Mouse (Mus musculus) frontal cortex, adult (tissue): ENCODE results near the gene Mmp27.

Experiments used
- ATAC-seq: cut with Nextera tagmentation; 2 replicates; pipeline ENCODE4 v1.9.2; 2017; ENCODE audit warnings: mild to moderate bottlenecking, moderate library complexity, mixed read lengths; ENCODE audit not compliant: low TSS enrichment

Mmp27 gene

DNA sequence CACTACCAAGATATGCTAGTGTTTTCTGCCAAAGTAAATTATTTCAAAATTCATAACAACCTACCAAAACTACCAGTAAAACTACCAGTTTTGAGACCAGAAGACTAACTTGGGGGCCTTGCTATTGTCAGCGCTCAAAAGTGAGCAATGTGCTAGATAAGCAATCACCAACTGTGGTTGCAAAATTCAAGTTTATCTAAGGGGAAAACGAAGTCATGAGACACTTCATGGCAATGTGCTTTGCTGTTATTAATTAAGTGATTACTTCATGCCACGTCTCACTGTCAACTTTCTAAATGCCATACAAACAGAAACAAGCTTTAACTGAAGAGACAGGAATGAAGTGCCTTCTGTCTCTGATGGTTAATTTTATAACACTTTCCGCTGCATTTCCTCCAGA, at the start of gene Mmp27:
Gene Mmp27, plus strand, starts transcription at position 235 of the 400 bp plus-strand sequence.
- ATAC-seq, result no peak

DNA sequence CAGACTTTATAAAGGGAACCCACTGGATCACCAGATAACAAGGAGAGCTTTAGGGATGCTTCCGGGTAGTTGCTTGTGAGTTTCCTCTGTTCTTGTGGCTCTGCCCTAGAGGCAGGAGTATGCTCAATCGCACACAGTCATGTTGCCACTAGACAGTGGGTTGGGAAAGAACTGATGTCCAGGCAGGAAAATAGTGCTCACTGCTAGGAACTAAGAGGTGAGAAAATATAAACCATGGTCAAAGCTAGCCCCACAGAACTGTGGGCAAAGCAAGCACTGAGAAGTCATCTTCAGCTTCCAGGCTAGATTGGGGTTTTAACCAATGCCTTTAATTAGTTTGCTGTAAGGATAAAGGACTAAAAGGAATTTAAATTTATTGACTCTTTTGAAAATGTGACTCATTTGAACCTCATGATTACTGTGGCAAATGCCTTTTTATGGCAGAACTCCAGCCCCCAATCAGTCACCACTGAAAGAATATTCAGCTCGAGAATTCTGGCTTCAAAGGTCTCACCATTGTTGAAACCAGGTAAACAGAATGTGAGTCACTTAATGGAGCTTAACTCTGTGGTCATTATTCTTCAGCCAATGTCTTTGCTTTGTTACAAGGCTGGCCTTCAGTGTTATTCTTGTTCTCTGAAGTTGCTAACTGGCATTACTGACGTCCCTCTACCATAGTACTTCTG, 44.8 kb upstream of the Mmp27 start:
- ATAC-seq, result no peak

DNA sequence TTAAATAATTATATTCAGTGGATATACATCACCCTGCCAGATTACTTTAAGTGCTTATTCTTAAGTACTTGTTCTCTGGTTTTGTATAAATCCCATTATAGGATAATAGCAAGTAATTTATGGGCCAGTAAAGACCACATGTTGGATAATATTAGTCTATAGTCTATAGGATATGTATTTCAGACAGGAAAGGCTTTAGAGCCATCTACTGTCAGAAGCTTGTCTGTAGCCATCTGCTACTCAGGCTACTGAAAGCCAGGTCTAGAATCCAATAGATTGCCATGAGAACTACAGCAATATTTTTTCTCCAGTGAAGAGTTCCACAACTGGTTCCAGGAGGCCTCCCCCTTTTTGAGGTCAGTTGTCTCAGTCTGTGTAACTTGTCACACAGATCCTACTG, 28.4 kb upstream of the Mmp27 start:
- no peak for ATAC-seq

DNA sequence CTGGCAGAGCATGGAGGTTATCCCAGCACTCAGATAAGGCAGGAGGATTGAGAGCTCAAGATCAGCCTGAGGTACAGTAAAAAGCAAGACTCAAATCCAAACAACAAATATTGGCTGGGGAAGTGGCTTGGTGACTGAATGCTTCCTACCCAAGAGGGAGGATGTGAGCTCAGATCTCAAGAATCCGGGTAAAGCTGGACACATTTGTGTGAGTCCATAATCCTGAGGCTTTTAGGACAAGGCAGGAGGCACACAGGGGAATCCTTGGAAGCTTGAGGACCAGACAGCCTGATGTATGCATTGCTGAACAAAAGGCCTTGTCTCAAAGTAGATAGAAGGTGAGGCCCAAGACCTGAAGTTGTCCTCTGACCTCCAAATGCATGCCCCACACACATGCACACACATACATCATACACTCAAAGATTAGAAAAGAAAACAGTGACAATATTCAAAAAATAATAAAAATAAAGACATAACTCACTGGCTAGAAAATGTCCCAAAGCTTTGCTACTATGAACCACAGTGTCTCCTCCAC, 26.2 kb upstream of the Mmp27 start:
- ATAC-seq, result no peak

DNA sequence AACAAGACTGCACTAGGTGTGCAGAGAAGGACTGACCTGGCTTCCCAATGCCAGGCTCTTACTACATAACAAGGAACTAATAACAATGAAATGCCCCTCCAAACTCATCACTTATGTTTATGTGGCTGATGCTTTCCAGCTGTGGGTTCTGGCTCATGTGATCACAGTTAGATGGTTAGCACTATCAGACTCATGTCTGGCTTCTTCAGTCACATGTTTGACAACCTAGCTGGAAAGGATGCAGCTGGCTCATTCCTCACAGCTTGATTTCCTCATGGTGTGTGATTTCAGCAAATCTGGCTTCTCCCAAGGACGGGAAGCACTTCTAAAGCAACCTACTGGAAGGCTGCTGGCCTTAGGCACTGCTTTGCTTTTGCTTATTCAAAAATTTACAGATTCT, 25.7 kb upstream of the Mmp27 start:
- ATAC-seq, result no peak

DNA sequence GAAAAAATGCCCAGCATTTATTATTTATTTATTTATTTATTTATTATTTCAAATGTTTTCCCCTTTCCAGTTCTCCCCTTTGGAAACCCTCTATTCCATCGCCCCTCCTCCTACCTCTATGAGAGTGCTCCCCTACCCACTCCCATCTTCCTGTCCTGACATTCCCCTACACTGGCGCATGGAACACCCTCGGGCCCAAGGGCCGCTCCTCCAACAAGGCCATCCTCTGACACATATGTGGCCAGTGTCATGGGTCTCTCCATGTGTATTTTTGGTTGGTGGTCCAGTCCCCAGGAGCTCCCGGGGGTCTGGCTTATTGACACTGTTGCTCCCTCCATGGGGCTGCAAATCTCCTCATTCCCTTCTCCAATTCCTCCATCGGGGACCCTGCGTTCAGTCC, 25.3 kb upstream of the Mmp27 start:
- ATAC-seq, result no peak

DNA sequence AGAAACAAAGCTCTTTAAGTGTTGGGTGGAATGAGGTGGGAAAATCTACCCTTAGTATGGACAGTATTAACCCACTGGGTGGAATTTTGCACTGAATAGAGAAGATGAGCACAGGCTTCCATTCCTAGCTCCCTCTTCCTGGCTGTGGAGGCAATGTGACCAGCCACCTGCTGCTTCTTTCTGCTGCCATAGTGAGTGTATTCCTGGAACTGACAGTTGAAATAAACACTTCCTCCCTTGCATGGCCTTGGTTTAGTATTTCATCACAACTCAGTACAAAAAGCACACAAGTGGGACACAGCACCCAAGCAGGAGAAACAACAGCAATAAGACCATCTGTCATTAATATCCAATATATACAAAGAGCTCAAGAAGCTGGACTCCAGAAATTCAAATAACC, 19.3 kb upstream of the Mmp27 start:
- ATAC-seq, result no peak

DNA sequence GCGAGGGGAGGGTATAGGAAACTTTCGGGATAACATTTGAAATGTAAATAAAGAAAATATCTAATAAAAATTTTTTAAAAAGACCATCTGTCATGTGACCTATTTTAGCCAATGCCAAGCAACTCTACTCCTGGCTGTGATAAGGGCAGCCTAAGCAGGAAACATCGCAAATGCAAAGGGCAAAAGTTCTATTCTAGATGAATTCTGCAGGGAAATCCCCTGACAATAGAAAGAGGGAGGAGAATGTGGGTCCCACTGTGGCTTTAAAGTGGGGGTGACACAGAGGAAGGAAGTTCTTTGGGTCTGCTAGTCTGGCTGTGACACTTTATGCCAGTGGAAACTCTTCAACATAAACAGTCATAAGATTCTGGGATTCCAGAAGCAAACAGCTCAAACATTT, 17.7 kb upstream of the Mmp27 start:
- no peak for ATAC-seq

DNA sequence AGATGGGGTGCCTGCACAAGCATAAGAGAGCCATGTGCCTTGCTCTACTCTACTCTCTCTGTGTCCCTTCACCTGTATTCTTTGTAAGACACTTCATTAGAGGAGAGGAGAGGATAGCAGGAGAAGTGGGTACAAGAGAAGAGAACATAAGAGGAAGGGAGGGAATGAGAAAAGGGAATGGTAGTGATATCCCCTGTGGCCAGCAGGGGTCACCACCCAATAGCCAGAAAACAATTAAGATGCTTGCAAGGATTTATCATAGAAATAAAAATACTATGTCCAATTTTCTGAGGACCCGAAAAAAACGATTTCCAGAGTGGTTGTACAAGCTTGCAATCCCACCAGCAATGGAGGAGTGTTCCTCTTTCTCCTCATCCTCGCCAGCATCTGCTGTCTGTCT, 16.8 kb upstream of the Mmp27 start:
- no peak for ATAC-seq

DNA sequence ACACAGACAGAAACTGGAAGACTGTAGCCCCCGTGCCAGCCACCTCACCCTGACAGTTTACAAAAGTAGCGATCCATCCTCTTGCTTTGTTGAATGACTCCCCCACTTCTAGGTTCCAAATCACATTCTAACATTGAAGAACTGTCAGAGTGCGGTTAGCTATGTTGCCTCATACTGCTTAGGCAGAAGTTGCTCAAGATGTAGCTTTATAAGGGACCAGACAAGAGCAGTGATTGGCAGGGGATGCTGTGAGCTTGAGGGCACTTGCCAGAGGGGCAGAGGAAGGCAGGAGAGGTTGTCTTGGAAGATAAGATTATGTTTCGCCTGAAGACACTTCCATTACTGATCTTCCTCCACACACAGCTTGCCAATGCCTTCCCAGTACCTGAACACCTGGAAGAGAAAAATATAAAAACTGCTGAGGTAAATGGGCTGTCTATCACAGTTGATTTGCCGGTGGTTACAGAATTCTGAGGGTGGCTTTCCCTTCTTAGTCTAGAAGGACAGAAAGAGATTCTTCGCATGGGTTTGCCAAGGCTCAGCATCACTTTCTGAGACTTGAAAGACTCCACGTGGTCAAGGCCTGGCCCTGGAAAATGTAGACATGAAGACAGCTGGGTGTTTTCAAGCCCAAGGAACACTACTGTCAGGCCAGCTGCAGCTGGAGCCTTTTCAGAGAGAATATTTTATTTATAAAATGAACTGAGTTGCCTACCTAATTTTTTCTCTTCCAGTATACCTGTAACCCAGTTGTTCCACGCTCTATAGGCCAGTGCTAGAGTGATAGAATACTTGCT, 12.8 kb upstream of the Mmp27 start, which contains the start of gene Mmp8:
Gene Mmp8, plus strand, starts transcription at position 236 of the 797 bp plus-strand sequence.
- no peak for ATAC-seq

DNA sequence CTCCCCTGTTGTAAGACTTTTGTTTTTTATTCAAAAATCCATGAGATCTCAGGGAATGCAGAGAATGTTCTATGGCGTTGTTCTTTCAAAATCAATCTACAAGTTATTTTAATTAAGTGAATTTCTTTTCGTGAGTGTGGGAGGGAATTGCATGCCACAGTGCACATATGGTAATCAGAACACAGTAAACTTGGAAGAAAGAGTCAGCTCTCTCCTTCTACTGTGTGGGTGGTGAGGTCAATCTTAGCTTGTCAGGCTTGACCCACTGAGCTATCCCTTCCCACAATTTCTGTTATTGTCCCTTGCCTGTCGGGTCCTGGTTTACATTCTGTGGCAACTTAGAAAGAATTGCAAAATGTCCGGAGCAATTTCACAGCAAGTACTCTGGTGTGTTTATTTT, 11.2 kb upstream of the Mmp27 start:
- no peak for ATAC-seq

DNA sequence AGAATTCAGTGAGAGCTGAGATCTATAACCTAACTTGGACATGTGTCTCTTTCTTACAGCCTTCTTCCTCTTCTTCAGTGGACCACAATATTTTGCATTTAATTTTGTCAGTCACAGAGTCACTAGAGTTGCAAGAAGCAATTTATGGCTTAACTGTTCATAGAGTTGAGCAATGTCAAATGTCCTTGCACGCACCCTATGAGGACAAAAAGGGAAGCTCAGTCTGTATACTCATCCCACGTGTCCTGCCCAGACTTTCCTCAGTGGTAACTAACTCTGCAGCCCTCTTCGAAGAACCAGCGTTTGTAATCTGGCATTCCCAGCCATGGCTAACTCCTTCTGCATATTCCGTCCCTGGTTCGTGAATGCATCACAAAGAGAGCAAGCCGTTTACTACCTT, 3.8 kb upstream of the Mmp27 start:
- no peak for ATAC-seq

DNA sequence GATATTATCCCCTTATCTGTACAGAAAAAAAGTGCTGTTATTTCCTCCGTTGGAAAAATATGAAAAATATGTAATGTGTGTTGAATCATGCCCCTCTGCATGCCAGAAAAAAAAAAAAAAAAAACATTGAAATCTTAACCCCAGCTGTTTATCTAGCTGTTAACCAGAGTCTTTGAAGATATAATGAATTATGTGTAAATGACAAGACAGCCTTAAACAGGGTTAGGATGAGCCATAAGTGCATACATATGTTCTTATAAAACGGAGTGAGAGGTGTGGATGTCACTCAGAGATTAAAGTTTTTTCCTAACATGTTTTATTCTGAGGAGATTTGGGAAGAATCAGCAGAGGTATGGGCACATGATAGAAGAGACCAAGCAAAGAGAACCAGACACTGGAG, 3.3 kb upstream of the Mmp27 start:
- ATAC-seq, result no peak

DNA sequence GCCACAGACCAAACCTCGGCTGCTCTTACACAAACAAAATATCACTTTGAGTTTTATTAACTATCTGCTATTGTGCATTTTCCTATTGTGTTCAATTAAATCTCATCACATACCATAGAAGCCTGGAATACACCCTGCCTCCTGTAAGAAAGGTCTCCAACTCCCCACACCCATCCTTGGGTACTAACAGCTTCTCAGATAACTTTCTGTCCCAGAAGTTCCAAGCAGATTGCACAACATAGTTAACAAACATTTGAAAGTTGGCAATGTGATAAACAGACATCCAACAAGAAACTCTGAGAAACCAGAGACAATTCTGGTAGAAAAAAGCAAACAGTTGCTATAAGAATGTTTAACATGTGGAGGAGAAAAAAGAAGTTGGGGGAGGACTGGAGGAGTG, 711 bp upstream of the Mmp27 start:
- ATAC-seq, result no peak

DNA sequence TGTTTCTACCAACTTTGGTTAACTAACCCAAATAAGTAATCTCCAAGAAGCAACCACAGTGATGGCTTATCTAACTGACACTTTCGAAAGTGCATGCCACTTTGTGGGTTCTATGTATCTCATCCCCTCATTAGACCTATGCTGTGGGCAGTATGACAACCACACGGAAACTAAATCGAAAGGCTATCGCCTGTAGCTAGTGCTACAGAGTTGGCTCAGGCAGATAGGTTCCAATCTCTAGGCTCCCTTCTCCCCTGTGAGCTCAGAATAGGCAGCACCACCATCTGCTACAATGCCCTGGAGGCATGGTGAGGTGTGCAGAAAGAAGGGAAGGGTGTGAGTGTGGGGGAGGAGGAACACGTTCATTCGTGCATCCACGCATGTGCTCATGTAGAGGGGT, 992 bp downstream of the Mmp27 start:
- 0 out of 2 replicates have a peak, but pooled peaks have one; percentile 31 for ATAC-seq

DNA sequence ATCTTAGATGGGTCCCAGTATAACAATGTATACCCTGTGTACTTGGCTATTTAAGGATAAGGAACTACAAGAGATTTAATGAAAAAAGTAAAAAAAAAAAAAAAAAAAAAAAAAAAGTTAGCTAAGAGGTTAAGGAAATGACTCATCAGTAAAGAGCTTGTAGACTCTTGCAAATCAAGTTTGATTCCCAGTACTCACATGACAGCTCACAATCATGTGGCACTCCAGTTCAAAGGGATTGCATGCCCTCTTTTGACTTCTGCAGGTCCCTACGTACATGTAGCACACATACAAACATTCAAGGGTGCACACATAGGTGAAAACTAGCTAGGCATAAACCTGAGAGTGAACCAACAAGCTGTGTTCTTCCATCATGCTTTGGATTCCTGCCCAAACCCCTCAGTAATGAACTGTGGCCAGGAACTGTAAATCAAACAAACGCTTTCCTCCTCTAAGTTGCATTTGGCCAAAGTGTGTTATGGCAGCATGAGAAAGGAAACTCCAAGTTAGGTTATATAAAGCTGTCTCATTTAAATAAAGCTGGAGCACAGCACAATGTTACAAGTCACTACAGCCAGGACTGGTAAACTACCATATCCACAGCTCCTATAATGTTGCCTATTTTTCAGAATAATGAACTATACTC, 1.6 kb downstream of the Mmp27 start:
- no peak for ATAC-seq

DNA sequence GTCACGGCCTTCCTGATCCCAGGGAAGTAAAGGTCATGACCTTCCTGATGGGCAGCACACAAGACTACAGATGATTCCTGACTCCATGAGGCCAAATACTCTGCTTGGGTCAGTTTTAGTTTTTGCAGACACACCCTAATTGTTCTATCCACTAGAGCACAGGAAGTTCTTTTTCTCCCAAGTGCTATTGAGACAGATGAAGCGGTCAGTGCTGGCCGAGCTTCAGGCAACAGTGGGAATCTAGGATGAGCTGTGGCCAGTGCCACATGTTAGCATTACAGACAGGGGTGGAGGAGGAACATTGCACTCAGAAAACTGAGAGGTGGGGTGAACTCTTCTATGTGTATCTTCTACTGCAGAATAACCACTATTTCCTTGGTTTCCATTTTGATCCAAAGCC, 4.3 kb downstream of the Mmp27 start:
- ATAC-seq, result no peak

DNA sequence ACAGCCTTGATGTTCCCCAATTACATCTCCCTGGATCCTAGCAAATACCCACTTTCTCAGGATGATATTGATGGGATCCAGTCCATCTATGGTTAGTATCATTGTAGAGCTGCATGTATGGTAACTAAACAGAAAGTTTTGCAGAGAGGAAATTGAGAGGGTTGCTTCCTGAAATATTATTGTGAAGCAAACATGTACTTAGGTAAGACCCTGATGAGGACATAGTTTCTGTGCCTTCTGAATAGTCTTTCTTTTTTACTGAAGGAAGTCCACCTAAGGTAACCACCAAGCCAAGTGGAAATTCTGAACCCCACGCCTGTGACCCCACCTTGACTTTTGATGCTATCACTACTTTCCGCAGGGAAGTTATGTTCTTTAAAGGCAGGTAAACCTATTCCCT, 6.2 kb downstream of the Mmp27 start:
- ATAC-seq, result no peak

DNA sequence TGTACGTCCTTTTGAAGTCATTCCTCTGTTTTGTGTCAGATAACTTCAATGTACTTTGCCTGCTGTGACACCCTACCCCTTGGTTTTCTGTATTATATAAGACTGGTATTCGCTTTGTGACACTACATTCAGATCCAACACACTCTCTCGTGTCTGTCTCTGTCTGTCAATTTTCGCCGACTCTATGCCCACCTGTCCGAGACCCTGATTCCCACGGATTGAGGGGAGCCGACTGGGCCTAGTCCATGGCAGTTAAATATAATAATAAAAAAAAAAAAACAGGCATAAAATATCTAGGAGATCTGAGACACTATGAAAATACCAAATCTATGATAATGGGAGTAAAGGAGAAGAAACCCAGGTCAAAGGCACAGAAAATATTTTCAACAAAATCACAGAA, 18.9 kb downstream of the Mmp27 start:
- no peak for ATAC-seq

DNA sequence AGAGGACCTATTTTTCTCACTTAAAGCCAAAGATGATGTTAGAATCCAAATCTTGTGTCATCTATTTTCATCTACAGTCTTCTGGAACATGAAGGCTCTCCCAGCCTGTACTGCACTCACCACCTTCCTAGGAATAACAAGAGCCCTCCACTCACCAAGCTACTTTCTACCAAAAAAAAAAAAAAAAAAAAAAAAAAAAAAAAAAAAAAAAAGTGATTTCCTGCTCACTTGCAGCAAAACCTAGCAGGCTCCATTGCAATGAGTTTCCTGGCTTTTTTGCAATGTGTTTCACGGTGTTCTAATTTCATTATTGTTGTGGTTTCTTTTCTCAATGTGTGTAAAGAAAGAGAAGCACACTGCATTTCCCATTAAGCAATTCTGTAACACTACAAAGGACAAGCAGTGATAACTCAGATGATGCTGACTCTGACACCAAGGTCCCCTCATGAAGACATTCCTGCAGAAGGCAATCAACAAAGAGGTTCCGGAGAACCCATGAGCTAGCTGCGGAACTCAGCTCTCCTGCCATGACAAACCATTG, 22.1 kb downstream of the Mmp27 start:
- ATAC-seq, result no peak

DNA sequence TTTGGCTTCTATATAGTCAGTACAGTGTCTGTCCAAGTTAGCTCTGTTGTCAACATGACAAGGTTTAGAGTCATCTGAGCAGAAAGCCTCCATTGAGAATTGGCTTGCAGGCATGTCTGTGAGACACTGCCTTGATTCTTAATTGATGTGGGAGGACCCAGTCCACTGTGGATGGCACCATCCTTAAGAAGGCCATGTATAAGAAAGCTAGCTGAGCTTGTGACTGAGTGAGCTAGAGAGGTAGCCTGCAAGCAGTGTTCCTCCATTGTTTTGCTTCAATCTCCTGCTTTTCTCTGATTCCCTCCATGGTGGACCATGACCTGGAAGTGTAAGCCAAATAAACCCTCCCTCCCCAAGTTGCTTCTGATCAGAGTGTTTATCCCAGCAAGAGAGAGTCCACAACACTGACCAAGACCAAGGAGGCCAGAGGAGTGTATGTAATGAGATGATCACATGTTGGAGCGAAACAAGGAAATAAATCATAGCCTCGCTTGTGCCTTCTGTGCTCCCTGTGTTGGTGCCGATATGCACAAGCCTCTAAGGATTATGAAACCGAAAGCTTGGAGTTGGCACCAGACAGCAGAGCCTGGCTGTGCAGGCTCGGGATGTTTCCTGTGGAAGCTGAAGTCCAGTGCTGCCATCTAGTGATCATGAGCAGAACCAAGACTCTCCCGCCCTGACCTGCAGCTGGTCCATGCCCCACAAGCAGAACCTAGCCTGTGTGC, 23.8 kb downstream of the Mmp27 start:
- peak; percentile 100 for ATAC-seq
